Mouse (Mus musculus): ENCODE measurements around the gene Fam104a.

Gene Fam104a

GRCm38 (mm10) chr11:113631862-113632261 lies 52.1 kb downstream of the Fam104a start:
- no peak for DNase-seq (ENCODE audit: low read depth)

- no peak for DNase-seq (ENCODE audit: low read depth)
Measured at GRCm38 (mm10) chr11:113631302-113631701, 52.7 kb downstream of the Fam104a start.

DNA sequence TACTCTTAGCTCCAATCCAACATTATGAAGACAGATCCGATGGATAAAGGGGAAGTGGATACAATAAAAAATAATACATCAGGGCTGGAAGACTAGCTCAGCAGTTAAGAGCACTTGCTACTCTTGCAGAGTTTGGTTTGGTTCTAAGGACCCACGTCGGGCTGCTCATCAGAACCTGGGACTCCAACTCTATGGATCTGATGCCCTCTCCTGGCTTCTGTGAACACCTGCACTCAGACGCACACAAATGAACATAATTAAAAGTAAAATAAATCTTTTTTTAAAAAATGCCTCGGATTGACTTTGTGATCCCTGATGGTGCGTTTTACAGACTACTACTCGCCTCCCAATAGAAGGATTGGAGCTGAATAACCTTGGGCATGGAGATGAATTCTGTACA lies 53.3 kb downstream of the Fam104a start:
- DNase-seq (ENCODE audit: low read depth), result peak; percentile 65

- peak; percentile 55 for DNase-seq (ENCODE audit: low read depth)
Measured at GRCm38 (mm10) chr11:113627785-113628184, 56.2 kb downstream of the Fam104a start.

GRCm38 (mm10) chr11:113625437-113625836 lies 58.5 kb downstream of the Fam104a start:
- DNase-seq (ENCODE audit: low read depth), result no peak

GRCm38 (mm10) chr11:113622028-113622427 lies 61.9 kb downstream of the Fam104a start:
- no peak for DNase-seq (ENCODE audit: low read depth)

DNA sequence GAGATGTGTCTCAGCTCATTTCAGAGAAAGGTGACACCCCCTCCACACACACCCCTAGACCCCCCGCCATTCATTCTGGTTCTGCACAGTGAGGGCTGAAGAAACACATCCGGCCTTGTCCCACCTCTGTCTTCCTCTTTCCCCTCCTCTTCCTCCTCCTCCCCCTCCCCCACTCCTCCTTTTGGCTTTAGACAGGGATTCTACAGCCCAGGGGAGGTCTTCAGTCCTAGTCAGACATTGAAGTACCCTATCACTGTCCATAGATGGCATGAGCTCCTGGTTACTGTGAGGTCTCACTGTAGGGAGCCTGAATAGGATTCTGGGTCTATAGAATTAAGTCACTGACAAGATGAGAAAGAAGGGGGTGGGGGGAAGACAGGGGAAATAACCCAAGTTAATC lies 63.0 kb downstream of the Fam104a start:
- DNase-seq (ENCODE audit: low read depth), result no peak

GRCm38 (mm10) chr11:113619420-113620080 lies 64.4 kb downstream of the Fam104a start:
- DNase-seq (ENCODE audit: low read depth), result no peak

DNA sequence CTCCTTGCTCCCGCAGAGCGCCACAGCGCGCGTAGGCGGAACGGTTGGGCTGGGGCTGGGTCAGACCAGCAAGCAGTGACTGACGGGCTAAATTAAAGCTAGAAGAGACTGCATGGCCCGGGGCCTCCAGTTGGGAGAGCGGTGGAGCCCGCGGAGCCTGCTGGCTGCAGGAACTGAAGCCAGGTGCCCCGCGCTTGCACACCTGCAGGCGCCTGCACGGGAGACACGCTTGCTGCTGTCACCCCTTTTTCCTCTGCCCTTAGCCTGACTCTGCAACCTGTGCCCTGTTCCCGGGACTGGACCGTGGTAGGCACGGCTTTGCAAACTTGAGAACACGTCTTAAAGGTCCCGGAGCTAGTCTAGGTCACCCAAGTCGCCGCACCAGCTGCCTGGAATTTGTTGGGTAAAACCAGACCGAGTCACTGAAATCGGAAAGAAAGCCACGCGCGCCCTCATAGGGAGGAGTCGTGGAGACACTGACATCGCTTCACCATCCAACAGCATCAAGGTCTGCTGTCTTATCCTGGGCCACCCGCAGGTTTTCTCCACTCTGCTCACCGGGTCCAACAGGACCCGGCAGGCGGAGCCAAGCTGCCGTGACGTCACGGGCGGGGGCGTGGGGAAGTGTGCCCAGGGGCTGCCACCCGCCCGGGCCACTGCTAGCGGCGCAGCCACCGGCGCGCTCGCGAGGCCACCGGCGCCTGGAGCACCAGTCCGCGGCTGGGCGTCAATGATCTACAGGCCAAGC lies 65.1 kb downstream of the Fam104a start, which contains the start of gene Sstr2:
Gene Sstr2, plus strand, starts transcription at position 671 of the 748 bp plus-strand sequence.
- DNase-seq (ENCODE audit: low read depth), result peak; percentile 9

DNA sequence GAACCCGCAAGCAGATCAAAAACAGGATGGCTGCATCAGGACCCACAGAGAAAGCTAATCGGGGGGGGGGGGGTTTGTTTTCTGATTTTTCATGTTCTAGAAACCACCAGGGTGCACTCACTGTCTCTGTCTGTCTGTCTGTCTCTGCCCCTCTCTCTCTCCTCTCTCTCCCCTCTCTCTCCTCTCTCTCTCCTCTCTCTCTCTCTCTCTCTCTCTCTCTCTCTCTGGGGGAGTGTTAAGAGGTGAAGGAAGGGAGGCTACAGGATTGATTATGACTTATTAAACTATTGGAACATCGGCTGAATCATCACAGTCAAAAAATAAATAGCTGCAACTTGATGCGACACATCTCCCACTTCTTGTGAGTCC lies 65.7 kb downstream of the Fam104a start:
- DNase-seq (ENCODE audit: low read depth), result no peak

DNA sequence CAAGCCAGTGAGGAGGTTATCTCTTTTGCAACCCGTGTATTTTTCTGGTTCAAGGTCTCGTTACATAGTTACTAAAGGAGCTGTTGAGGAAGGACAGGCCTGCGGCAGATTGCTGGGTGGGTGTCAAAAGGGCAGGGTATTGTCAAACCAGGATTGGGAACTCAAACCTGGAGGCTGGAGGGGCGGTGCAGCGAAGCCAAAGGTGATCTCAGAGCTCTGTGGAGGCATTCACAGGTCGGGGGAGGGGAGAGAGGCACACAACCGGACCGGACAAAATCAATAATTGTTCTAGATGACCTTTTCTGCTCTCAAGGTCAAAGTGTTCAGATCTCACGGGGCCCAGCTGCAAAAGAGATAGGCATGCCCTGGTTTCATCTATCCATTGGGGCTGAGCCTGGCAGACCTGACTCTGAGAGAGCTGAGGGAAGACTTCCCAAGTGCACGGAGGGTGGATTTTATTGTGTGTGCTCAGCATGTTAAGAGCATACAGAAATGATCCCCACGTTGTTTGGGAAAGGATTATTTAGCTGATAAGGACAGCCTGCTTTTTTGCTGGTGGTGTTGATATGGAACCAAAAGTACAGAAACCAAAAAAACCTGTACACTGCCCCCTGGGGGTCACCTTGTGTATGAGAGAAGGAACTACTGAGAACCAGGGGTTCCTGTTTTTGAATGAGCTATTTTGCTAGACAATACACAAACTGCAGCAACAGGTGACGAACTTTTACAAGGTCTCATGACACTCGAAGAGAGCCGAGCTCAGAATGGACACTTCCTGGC lies 66.6 kb downstream of the Fam104a start:
- DNase-seq (ENCODE audit: low read depth), result peak; percentile 82

DNA sequence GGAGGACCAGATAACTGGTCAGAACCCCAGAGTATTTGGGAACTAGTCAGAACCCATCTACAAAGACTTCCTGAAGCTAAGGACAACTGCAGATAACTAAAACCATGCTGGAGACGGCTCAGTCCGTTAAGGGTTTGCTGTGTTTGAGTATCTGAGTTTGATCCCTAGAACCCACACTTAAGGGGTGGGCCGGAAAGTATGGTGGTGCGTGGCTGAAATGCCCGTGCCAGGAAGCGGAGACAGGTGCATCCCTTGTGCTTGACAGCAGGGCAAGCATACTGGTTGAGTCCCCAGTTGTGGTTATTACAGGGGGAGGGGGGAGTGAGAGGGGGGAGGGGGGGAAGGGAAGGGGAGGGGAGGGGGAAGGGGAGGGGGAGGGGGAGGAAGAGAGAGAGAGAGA lies 69.5 kb downstream of the Fam104a start:
- DNase-seq (ENCODE audit: low read depth), result no peak

- DNase-seq (ENCODE audit: low read depth), result peak; percentile 36
Measured at GRCm38 (mm10) chr11:113611664-113612611, 72.0 kb downstream of the Fam104a start.

All from NIH3T3 (cell line).